Comparison of ENCODE assay signal across 15 mouse cellular contexts in genomic region chrX:56769838-56770237, GRCm38 (mm10). TPM values are rescaled to one million over a fixed set of nuclear protein-coding genes. Genes with fewer than 3 reads are reported as not detected.
DNase-seq lines count a peak whose midpoint lies in the region; ATAC-seq and TF ChIP-seq lines count a peak whose summit lies in the region.
"Had no signal": no experiment of that assay in that cellular context is flagged by ENCODE, and none has a peak within 500 bp of the region (broad histone marks: within the 10 kb centered on the region; RNA-seq: fewer than 3 reads in every experiment).

No protein-coding gene starts in this region.

- no peak for TF ChIP-seq POLR2A in liver, adult 2 months (IDR thresholded peaks at IDR 0.05; ENCODE audit: extremely low read depth, insufficient read depth, low read length)

- DNase-seq in liver, adult 2 months (ENCODE audit: extremely low read depth, low read depth, low spot score): peak; percentile 92
- DNase-seq in yolk sac, embryonic 10.5 days (ENCODE audit: low spot score): peak; percentile 61
- DNase-seq in limb, embryonic 10.5 days (ENCODE audit: low spot score): no peak
- DNase-seq in midbrain, embryonic 10.5 days (ENCODE audit: low spot score): no peak
- DNase-seq: adrenal gland, postnatal 10 days; gastrocnemius, postnatal 14 days; thymus, postnatal 14 days had no signal

- no peaks in the 10 kb centered on the region for H3K27me3 ChIP-seq in liver, adult 2 months (ENCODE audit: control insufficient read depth, insufficient read depth, low read length)
- H3K27me3 ChIP-seq in liver, embryonic 12.5 days (replicated peaks): no peaks in the 10 kb centered on the region
- no peaks in the 10 kb centered on the region for H3K27me3 ChIP-seq in intestine, postnatal 0 days (replicated peaks; ENCODE audit: control insufficient read depth, insufficient read depth, low read length)
- H3K27me3 ChIP-seq in lung, embryonic 16.5 days (ENCODE audit: control insufficient read depth, insufficient read depth, low read depth, low read length): no peaks in the 10 kb centered on the region
- H3K27me3 ChIP-seq in limb, embryonic 10.5 days (ENCODE audit: low read depth, poor library complexity, severe bottlenecking): no peaks in the 10 kb centered on the region
- no peaks in the 10 kb centered on the region for H3K27me3 ChIP-seq in midbrain, embryonic 10.5 days (ENCODE audit: low read depth, poor library complexity, severe bottlenecking)
- H3K27me3 ChIP-seq: embryonic facial prominence, embryonic 15.5 days; neural tube, embryonic 15.5 days had no signal

- no peaks in the 10 kb centered on the region for H3K36me3 ChIP-seq in liver, adult 2 months (ENCODE audit: control insufficient read depth, insufficient read depth, low read length)
- H3K36me3 ChIP-seq in liver, embryonic 12.5 days: no peaks in the 10 kb centered on the region
- no peaks in the 10 kb centered on the region for H3K36me3 ChIP-seq in intestine, postnatal 0 days (ENCODE audit: control insufficient read depth, insufficient read depth)
- no peaks in the 10 kb centered on the region for H3K36me3 ChIP-seq in lung, embryonic 16.5 days (ENCODE audit: control insufficient read depth, insufficient read depth, low read length)
- H3K36me3 ChIP-seq in limb, embryonic 10.5 days: no peaks in the 10 kb centered on the region
- no peaks in the 10 kb centered on the region for H3K36me3 ChIP-seq in midbrain, embryonic 10.5 days
- H3K36me3 ChIP-seq: embryonic facial prominence, embryonic 15.5 days; neural tube, embryonic 15.5 days had no signal

- no peaks in the 10 kb centered on the region for H3K9me3 ChIP-seq in liver, embryonic 12.5 days (replicated peaks)
- no peaks in the 10 kb centered on the region for H3K9me3 ChIP-seq in intestine, postnatal 0 days (ENCODE audit: control insufficient read depth)
- H3K9me3 ChIP-seq in lung, embryonic 16.5 days (ENCODE audit: control insufficient read depth, low read length): no peaks in the 10 kb centered on the region
- no peaks in the 10 kb centered on the region for H3K9me3 ChIP-seq in limb, embryonic 10.5 days (replicated peaks)
- no peaks in the 10 kb centered on the region for H3K9me3 ChIP-seq in midbrain, embryonic 10.5 days (replicated peaks)
- H3K9me3 ChIP-seq: embryonic facial prominence, embryonic 15.5 days; neural tube, embryonic 15.5 days had no signal

- no peak for TF ChIP-seq CTCF in liver, adult 2 months (IDR thresholded peaks at IDR 0.05; ENCODE audit: low read depth, low read length)
- no peak for TF ChIP-seq CTCF in intestine, postnatal 0 days (IDR thresholded peaks at IDR 0.05; ENCODE audit: low read depth)

- H3K9ac ChIP-seq in liver, adult 2 months (ENCODE audit: low read depth, low read length): no peak overlapping the region
- no peak overlapping the region for H3K9ac ChIP-seq in liver, embryonic 12.5 days
- H3K9ac ChIP-seq in intestine, postnatal 0 days (ENCODE audit: low read depth, low read length): no peak overlapping the region
- no peak overlapping the region for H3K9ac ChIP-seq in lung, embryonic 16.5 days (ENCODE audit: low read length)
- H3K9ac ChIP-seq: embryonic facial prominence, embryonic 15.5 days; neural tube, embryonic 15.5 days had no signal

- no peak overlapping the region for H3K4me3 ChIP-seq in liver, adult 2 months (ENCODE audit: insufficient read depth, low read depth, low read length)
- no peak overlapping the region for H3K4me3 ChIP-seq in liver, embryonic 12.5 days
- no peak overlapping the region for H3K4me3 ChIP-seq in intestine, postnatal 0 days (ENCODE audit: low read depth, low read length)
- no peak overlapping the region for H3K4me3 ChIP-seq in lung, embryonic 16.5 days (ENCODE audit: low read length)
- no peak overlapping the region for H3K4me3 ChIP-seq in limb, embryonic 10.5 days
- no peak overlapping the region for H3K4me3 ChIP-seq in midbrain, embryonic 10.5 days
- H3K4me3 ChIP-seq: embryonic facial prominence, embryonic 15.5 days; neural tube, embryonic 15.5 days had no signal

- peaks cover 4% of the 10 kb centered on the region; the same call in 1 of the 2 replicates for H3K4me1 ChIP-seq in liver, adult 2 months (ENCODE audit: control insufficient read depth, insufficient read depth, low read length)
- no peaks in the 10 kb centered on the region for H3K4me1 ChIP-seq in liver, embryonic 12.5 days
- H3K4me1 ChIP-seq in intestine, postnatal 0 days (replicated peaks; ENCODE audit: control insufficient read depth, insufficient read depth, low read length): no peaks in the 10 kb centered on the region
- H3K4me1 ChIP-seq in lung, embryonic 16.5 days (replicated peaks; ENCODE audit: control insufficient read depth, insufficient read depth, low read length): no peaks in the 10 kb centered on the region
- H3K4me1 ChIP-seq in limb, embryonic 10.5 days: no peaks in the 10 kb centered on the region
- H3K4me1 ChIP-seq in midbrain, embryonic 10.5 days: no peaks in the 10 kb centered on the region
- H3K4me1 ChIP-seq: embryonic facial prominence, embryonic 15.5 days; neural tube, embryonic 15.5 days had no signal

- no peaks in the 10 kb centered on the region for H3K79me2 ChIP-seq in liver, adult 2 months (ENCODE audit: control insufficient read depth, insufficient read depth, low read length)

- no peak for ATAC-seq in liver, embryonic 12.5 days
- peak; percentile 78 for ATAC-seq in intestine, postnatal 0 days
- ATAC-seq in lung, embryonic 16.5 days (ENCODE audit: low read depth): peak; percentile 74
- ATAC-seq: forebrain, embryonic 14.5 days; hindbrain, embryonic 16.5 days had no signal

- no peak overlapping the region for H3K4me2 ChIP-seq in liver, embryonic 12.5 days
- H3K4me2 ChIP-seq in intestine, postnatal 0 days (replicated peaks; ENCODE audit: low read depth): no peak overlapping the region
- no peak overlapping the region for H3K4me2 ChIP-seq in lung, embryonic 16.5 days (ENCODE audit: low read depth, low read length)
- H3K4me2 ChIP-seq: embryonic facial prominence, embryonic 15.5 days; neural tube, embryonic 15.5 days had no signal

- no peak overlapping the region for H3K27ac ChIP-seq in liver, adult 2 months (replicated peaks; ENCODE audit: insufficient read depth, low read depth, low read length)
- H3K27ac ChIP-seq in liver, embryonic 12.5 days: no peak overlapping the region
- H3K27ac ChIP-seq in intestine, postnatal 0 days (ENCODE audit: low read depth, low read length): peak overlapping the region; percentile 23; the same call in 1 of the 2 replicates
- peak overlapping the region; percentile 59 for H3K27ac ChIP-seq in lung, embryonic 16.5 days (ENCODE audit: low read length)
- H3K27ac ChIP-seq in limb, embryonic 10.5 days: no peak overlapping the region
- no peak overlapping the region for H3K27ac ChIP-seq in midbrain, embryonic 10.5 days (replicated peaks)
- H3K27ac ChIP-seq: embryonic facial prominence, embryonic 15.5 days; macrophage; neural tube, embryonic 15.5 days had no signal

RNA-seq across cellular contexts. Expression of gene Fhl1, which starts 38.3 kb away (rescaled TPM):
- total RNA-seq in liver, adult 2 months (2014; rRNA removed): 7.2 and 8.5 TPM in 2 replicates
- 6.6 and 7.0 TPM in 2 replicates for polyA plus RNA-seq in liver, adult 2 months (2012; rRNA removed)
- 12.4 and 13.5 TPM in 2 replicates for polyA plus RNA-seq in liver, embryonic 12.5 days (2016; fragmentation: Nextera tagmentation; extraction: Ambion mirVana)
- polyA plus RNA-seq in intestine, postnatal 0 days (2015; fragmentation: Nextera tagmentation; extraction: Ambion mirVana): 95.9 and 102 TPM in 2 replicates
- 545 and 603 TPM in 2 replicates for polyA plus RNA-seq in lung, embryonic 16.5 days (2015; fragmentation: Nextera tagmentation; extraction: Ambion mirVana)
- 45.0 and 49.2 TPM in 2 replicates for polyA plus RNA-seq in limb, embryonic 10.5 days (2016; fragmentation: Nextera tagmentation; extraction: Ambion mirVana)
- 83.1 and 106 TPM in 2 replicates for polyA plus RNA-seq in midbrain, embryonic 10.5 days (2016; fragmentation: Nextera tagmentation; extraction: Ambion mirVana)

RNA-seq across cellular contexts. Expression of gene Map7d3, which starts 52.3 kb away (rescaled TPM):
- total RNA-seq in liver, adult 2 months (2014; rRNA removed): 0.07 and 0.09 TPM in 2 replicates
- polyA plus RNA-seq in liver, adult 2 months (2012; rRNA removed): not detected in 2 replicates
- polyA plus RNA-seq in liver, embryonic 12.5 days (2016; fragmentation: Nextera tagmentation; extraction: Ambion mirVana): 1.0 and 1.4 TPM in 2 replicates
- polyA plus RNA-seq in intestine, postnatal 0 days (2015; fragmentation: Nextera tagmentation; extraction: Ambion mirVana): 1.2 and 1.4 TPM in 2 replicates
- 2.0 and 2.7 TPM in 2 replicates for polyA plus RNA-seq in lung, embryonic 16.5 days (2015; fragmentation: Nextera tagmentation; extraction: Ambion mirVana)
- 1.9 and 2.0 TPM in 2 replicates for polyA plus RNA-seq in limb, embryonic 10.5 days (2016; fragmentation: Nextera tagmentation; extraction: Ambion mirVana)
- polyA plus RNA-seq in midbrain, embryonic 10.5 days (2016; fragmentation: Nextera tagmentation; extraction: Ambion mirVana): 2.5 and 3.4 TPM in 2 replicates

Comparison
In these comparisons a context has a peak if more than half of its experiments do, and no peak if none do; other contexts are left out.
1. DNase-seq: peak in liver, adult 2 months (single experiment) and yolk sac, embryonic 10.5 days (single experiment); none in limb, embryonic 10.5 days (single experiment) and midbrain, embryonic 10.5 days (single experiment).
2. H3K27ac ChIP-seq: peak in intestine, postnatal 0 days (single experiment) and lung, embryonic 16.5 days (single experiment); none in liver, adult 2 months (single experiment), liver, embryonic 12.5 days (single experiment), limb, embryonic 10.5 days (single experiment) and midbrain, embryonic 10.5 days (single experiment).